Mouse (Mus musculus) embryonic facial prominence, embryonic 12.5 days (tissue): ENCODE data around the gene Edem1. TPM values are rescaled to one million over a fixed set of nuclear protein-coding genes. Genes with fewer than 3 reads are reported as not detected.
A peak's percentile ranks its signal among the peaks of the same experiment; 100 is the strongest.

ENCODE experiments used
- ATAC-seq: fragments of 200-750 bp; cut with Nextera tagmentation; 2 replicates; pipeline ENCODE4 v1.8.0; 2017; ENCODE audit not compliant: insufficient number of reproducible peaks, insufficient read depth, low FRiP score, low TSS enrichment
- H3K27ac ChIP-seq: fragments of 300-500 bp; sonication (generic); 2 replicates; pipeline ENCODE4 v1.5.1; 2016; ENCODE audit warnings: mild to moderate bottlenecking
- H3K27me3 ChIP-seq: fragments of 300-500 bp; sonication (generic); 2 replicates; pipeline ENCODE4 v1.6.1; 2016; ENCODE audit warnings: mild to moderate bottlenecking, moderate library complexity
- H3K36me3 ChIP-seq: fragments of 300-500 bp; sonication (generic); 2 replicates; pipeline ENCODE4 v1.6.1; 2016; ENCODE audit warnings: mild to moderate bottlenecking
- H3K4me1 ChIP-seq: fragments of 300-500 bp; sonication (generic); 2 replicates; pipeline ENCODE4 v1.6.1; 2016
- H3K4me2 ChIP-seq: fragments of 300-500 bp; sonication (generic); replicated peaks from 2 replicates; pipeline ENCODE4 v1.6.1; 2016; ENCODE audit warnings: mild to moderate bottlenecking, moderate library complexity
- H3K4me3 ChIP-seq: fragments of 300-500 bp; sonication (generic); 2 replicates; pipeline ENCODE4 v1.5.1; 2016; ENCODE audit warnings: mild to moderate bottlenecking
- H3K9ac ChIP-seq: fragments of 300-500 bp; sonication (generic); 2 replicates; pipeline ENCODE4 v1.6.1; 2016; ENCODE audit warnings: mild to moderate bottlenecking, moderate library complexity
- H3K9me3 ChIP-seq: fragments of 300-500 bp; sonication (generic); 2 replicates; pipeline ENCODE4 v1.6.1; 2016; ENCODE audit warnings: mild to moderate bottlenecking, moderate library complexity
- WGBS: fragments of 180-500 bp; shearing (Covaris S2); methylation state at CpG from one replicate; pipeline ENCODE4 v1.1.7; 2016; 5-methylcytosine and 5-hydroxymethylcytosine counted together
- polyA plus RNA-seq: library from polyadenylated mRNA; unstranded; fragments of >200 nt; fragmentation: Nextera tagmentation; extraction: Ambion mirVana; gene quantifications from 2 replicates; pipeline ENCODE4 v1.2.1, GENCODE M21; 2016

The Edem1 gene
- polyA plus RNA-seq, 1 experiment from 2014 or later = 26.0 TPM

DNA sequence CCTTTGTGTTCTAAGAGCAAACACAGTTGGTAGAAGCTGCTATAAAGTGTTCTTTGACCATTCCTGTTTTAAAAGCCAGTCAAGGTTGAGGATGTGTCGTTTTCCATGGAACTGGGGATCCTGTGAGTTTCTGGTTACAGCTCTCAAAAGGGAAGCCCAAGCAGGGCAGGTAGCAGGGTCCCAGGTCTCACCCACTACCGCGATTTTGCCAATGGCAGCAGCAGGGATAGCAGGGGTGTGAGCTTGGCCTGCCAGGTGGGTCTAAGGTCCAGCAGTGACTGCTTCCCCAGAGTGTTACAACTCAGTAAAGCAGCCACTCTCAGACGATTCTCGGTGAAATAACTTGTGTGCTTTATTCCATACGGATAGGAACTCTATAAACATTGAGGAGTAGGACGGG is 22.6 kb upstream of the Edem1 start:
- Histone ChIP-seq H3K4me2 (no peak overlapping the region), H3K27me3 (no peaks in the 10 kb centered on the region), H3K4me3 (no peak overlapping the region), H3K36me3 (peaks cover 3% of the 10 kb centered on the region; the same call in 1 of the 2 replicates), H3K9me3 (no peaks in the 10 kb centered on the region), H3K27ac (no peak overlapping the region), H3K9ac (no peak overlapping the region), H3K4me1 (no peaks in the 10 kb centered on the region)
- 87% methylated on average over 7 of the region's 7 CpGs for WGBS
- no peak for ATAC-seq

DNA sequence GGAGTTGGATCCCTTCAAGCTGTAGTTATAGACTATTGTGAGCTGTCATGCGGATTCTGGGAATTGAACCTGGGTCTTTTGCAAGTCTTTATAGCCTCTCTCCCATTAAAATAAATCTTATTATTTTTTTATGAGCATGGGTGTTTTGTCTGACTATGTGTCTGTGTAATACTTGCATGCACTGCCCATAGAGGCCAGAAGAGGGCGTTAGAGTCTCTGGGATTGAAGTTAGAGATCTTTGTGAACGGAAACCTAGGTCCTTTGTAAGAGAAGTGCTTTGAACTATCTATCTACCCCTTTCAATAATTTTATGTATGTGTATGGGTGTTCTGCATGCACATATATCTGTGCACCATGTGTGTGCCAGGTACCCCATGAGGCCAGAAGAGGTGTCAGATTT is 21.0 kb upstream of the Edem1 start:
- Histone ChIP-seq H3K27me3 (no peaks in the 10 kb centered on the region), H3K27ac (no peak overlapping the region), H3K9me3 (no peaks in the 10 kb centered on the region), H3K9ac (no peak overlapping the region), H3K4me1 (no peaks in the 10 kb centered on the region), H3K4me3 (no peak overlapping the region), H3K4me2 (no peak overlapping the region), H3K36me3 (peaks cover 3% of the 10 kb centered on the region; the same call in 1 of the 2 replicates)
- whole genome bisulfite sequencing = 66% methylated on average over 3 of the region's 3 CpGs
- ATAC-seq = no peak

DNA sequence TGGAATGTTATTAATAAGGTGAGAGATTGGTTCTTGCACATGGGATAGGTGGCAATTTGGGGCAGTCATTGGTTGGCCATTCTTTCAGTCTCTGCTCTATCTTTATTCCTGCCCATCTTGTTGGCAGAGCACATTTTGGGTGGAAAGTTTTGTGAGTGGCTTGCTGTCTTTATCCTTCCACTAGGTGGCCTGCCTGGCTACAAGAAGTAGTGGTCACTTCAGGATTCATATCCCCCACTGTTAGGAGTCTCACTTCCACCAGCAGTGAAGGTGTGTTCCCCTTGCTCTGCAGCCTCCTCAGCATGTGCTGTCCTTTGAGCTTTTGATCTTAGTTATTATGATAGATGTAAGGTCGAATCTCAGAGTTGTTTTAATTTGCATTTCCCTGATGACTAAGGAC is 19.7 kb upstream of the Edem1 start:
- Histone ChIP-seq H3K27ac (no peak overlapping the region), H3K27me3 (no peaks in the 10 kb centered on the region), H3K4me2 (no peak overlapping the region), H3K9me3 (no peaks in the 10 kb centered on the region), H3K9ac (no peak overlapping the region), H3K4me1 (no peaks in the 10 kb centered on the region), H3K4me3 (no peak overlapping the region), H3K36me3 (peaks cover 3% of the 10 kb centered on the region; the same call in 1 of the 2 replicates)
- ATAC-seq = no peak
- WGBS = 89% methylated on average over 1 of the region's 1 CpGs

DNA sequence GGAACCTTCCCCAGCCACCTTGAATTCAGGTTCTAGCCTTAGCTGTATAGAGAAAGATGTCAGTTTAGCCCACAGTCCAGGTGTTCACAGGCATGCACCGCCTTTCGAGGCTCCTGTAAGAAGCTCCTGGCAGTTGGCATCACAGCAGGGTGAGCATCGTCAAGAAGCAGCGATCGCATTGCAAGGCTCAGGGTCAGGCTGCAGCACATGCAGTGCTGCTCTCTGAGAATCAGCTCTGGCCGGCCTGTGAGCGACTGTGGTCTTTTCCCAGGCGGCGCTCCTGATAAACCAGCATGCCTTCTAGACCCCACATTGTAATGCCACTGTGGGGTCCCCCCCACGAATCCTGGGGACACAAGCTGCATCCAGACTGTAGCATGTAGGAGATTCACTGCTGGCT is 18.2 kb upstream of the Edem1 start:
- Histone ChIP-seq H3K27ac (no peak overlapping the region), H3K4me2 (no peak overlapping the region), H3K4me3 (no peak overlapping the region), H3K27me3 (no peaks in the 10 kb centered on the region), H3K4me1 (no peaks in the 10 kb centered on the region), H3K9me3 (no peaks in the 10 kb centered on the region), H3K36me3 (peaks cover 8% of the 10 kb centered on the region; the same call in 1 of the 2 replicates), H3K9ac (no peak overlapping the region)
- 74% methylated on average over 10 of the region's 10 CpGs for WGBS
- no peak for ATAC-seq

DNA sequence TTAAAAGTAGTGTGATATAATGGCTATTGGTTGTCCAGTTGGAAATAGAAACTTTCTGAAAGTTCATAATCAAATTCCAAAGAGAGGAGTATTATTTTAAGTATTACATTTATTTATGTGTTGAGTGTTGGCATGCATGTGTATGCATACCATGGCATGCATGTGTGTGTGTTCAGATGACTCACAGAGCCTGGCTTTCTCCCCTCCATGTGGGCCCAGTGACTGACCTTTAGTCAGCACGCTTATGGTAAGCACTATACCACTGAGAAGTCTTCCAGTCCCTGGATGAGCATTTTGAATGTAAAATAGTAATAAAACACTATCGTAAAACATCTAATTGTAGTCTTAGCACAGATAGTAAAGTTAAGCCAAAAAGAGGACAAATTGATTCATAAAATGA is 16.3 kb upstream of the Edem1 start:
- no peak for ATAC-seq
- Histone ChIP-seq H3K27me3 (no peaks in the 10 kb centered on the region), H3K4me3 (no peak overlapping the region), H3K9ac (no peak overlapping the region), H3K9me3 (no peaks in the 10 kb centered on the region), H3K36me3 (peaks cover 10% of the 10 kb centered on the region; the same call in 1 of the 2 replicates), H3K27ac (no peak overlapping the region), H3K4me2 (no peak overlapping the region), H3K4me1 (no peaks in the 10 kb centered on the region)
- WGBS = 89% methylated on average over 2 of the region's 2 CpGs

DNA sequence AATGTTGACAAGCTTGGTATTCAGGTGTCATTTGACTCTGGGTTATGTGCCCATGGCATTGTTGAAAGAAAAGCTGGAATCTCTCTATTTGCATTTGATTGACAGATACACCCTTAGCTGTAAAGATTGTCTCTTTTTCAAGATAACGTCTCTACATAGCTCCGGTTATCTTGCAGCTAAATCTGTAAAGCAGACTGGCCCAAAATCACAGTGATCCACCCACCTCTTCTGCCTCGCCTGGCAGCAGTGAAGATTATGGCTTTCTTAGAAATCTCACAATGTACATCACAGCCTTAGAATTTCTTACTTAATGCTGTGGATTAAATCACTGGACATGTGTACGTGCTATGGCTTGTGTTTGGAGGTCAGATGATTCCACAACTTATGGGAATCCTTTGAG is 10.9 kb upstream of the Edem1 start:
- 77% methylated on average over 4 of the region's 4 CpGs for WGBS
- Histone ChIP-seq H3K9ac (no peak overlapping the region), H3K4me2 (no peak overlapping the region), H3K36me3 (peaks cover 31% of the 10 kb centered on the region), H3K4me1 (no peaks in the 10 kb centered on the region), H3K9me3 (no peaks in the 10 kb centered on the region), H3K4me3 (no peak overlapping the region), H3K27me3 (no peaks in the 10 kb centered on the region), H3K27ac (no peak overlapping the region)
- ATAC-seq = no peak

DNA sequence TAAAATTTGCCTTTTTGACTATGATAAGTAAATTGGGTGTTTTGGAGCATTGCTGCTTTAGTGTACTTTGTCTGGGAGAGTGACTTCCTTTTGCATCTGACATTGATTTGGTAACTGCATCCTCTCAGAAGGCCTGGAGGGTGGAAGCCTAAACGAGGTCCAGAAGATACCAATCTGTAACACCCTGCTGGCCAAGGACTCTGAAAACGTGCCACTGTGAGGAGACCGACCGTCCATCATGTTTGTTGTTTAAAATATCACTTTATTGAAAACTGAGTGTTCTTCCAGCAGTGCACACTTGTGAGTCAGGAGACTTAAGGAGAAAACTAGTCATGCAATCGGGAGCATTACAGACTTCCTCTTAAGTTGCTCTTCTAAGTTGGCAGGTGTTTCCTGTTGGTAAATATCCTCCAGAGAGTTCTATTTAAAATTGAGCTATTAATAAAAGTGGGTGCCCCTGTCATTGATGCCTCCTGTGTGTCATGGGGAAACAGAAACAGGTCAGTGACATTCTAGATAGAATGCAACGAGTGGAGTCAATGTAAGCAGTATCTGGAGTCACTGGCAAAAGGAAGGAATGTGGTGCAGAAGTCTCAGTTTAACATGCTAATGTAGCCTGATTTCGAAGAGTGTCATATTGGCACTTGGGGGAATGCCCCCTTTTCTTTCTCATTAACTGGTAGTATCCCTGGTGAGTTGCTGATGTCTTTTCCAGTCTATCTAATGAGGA is 3.5 kb upstream of the Edem1 start:
- H3K4me2 ChIP-seq = no peak overlapping the region
- H3K4me1 ChIP-seq = peaks cover 6% of the 10 kb centered on the region
- no peak overlapping the region for H3K9ac ChIP-seq
- WGBS = 58% methylated on average over 7 of the region's 7 CpGs
- peaks cover 29% of the 10 kb centered on the region for H3K36me3 ChIP-seq
- H3K27me3 ChIP-seq = no peaks in the 10 kb centered on the region
- H3K4me3 ChIP-seq = no peak overlapping the region
- H3K27ac ChIP-seq = no peak overlapping the region
- no peak for ATAC-seq
- H3K9me3 ChIP-seq = no peaks in the 10 kb centered on the region

DNA sequence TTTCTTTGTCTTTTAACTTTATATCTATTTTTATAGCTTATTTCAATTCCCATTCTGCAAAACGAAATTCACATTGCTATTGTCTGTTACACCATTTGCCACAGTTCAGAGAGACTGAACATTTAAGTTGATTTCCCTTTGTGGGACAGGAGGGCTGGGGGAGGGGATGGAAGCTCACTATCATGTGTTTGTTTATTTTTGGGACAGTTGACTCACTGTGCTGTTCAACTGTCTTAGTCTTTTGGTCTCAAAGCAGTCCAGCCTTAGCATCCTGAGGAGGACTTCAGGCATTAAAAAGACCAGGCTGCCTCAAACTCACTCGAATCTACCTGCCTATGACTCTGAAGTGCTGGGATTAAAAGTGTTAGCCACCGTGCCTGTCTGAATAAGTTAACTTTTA is 2.4 kb upstream of the Edem1 start:
- peaks cover 8% of the 10 kb centered on the region for H3K4me1 ChIP-seq
- H3K27me3 ChIP-seq = no peaks in the 10 kb centered on the region
- H3K4me3 ChIP-seq = no peak overlapping the region
- no peak for ATAC-seq
- H3K36me3 ChIP-seq = peaks cover 20% of the 10 kb centered on the region
- WGBS = 72% methylated on average over 3 of the region's 3 CpGs
- H3K9me3 ChIP-seq = no peaks in the 10 kb centered on the region
- H3K27ac ChIP-seq = no peak overlapping the region
- H3K9ac ChIP-seq = no peak overlapping the region
- no peak overlapping the region for H3K4me2 ChIP-seq

DNA sequence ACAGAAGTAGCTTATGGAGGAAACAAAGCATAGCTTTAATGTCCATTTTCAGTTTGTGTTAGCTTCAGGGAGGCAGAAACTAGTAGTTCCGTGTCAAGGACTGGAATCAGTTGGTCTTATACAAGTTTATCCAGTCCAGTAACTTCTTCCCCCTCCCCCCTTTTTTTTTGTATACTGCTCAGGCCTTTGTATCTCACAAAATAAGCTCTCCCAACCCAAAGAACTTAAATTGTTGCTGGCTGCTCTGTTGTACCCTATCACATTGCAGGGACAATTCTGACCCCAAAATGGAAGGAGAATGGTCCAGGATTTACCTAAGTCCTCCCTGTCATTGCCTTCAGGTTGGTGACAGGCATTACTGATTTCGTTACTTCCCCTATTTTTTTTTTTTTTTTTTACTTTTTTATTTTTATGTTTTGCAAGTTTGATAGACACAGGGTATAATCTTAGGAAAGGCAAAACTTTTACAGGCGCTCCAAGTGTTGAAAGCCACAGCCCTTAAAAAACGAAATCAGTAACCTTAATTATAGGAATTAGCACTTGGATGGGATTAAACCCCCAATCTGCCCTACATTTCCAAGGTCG is 1.0 kb upstream of the Edem1 start:
- Histone ChIP-seq H3K27me3 (no peaks in the 10 kb centered on the region), H3K4me1 (peaks cover 15% of the 10 kb centered on the region), H3K27ac (no peak overlapping the region), H3K4me2 (peak overlapping the region; percentile 87), H3K4me3 (peak overlapping the region; percentile 90), H3K36me3 (peaks cover 12% of the 10 kb centered on the region), H3K9me3 (no peaks in the 10 kb centered on the region), H3K9ac (peak overlapping the region; percentile 21; the same call in 1 of the 2 replicates)
- no peak for ATAC-seq
- 23% methylated on average over 5 of the region's 5 CpGs for WGBS

DNA sequence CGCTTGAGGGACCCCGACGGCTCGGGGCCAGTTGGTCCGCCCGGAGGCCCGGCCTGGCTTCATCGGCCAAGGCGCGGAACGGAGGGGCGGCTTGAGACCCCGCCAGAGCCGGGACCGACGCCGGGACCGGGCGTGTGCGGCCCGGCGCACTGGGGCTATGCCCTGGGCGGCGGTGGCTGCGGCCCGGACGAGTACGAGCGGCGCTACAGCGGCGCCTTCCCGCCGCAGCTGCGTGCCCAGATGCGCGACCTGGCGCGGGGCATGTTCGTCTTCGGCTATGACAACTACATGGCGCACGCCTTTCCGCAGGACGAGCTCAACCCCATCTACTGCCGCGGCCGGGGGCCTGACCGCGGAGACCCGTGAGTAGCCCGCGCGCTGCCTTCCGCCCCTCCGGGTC is 431 bp downstream of the Edem1 start:
- Histone ChIP-seq H3K4me1 (peaks cover 17% of the 10 kb centered on the region), H3K27ac (peak overlapping the region; percentile 81), H3K27me3 (no peaks in the 10 kb centered on the region), H3K4me3 (peak overlapping the region; percentile 90), H3K9me3 (no peaks in the 10 kb centered on the region), H3K9ac (peak overlapping the region; percentile 94), H3K36me3 (no peaks in the 10 kb centered on the region), H3K4me2 (peak overlapping the region; percentile 87)
- WGBS = under 1% methylated on average over 56 of the region's 56 CpGs
- no peak; the same call in 1 of the 2 replicates for ATAC-seq

DNA sequence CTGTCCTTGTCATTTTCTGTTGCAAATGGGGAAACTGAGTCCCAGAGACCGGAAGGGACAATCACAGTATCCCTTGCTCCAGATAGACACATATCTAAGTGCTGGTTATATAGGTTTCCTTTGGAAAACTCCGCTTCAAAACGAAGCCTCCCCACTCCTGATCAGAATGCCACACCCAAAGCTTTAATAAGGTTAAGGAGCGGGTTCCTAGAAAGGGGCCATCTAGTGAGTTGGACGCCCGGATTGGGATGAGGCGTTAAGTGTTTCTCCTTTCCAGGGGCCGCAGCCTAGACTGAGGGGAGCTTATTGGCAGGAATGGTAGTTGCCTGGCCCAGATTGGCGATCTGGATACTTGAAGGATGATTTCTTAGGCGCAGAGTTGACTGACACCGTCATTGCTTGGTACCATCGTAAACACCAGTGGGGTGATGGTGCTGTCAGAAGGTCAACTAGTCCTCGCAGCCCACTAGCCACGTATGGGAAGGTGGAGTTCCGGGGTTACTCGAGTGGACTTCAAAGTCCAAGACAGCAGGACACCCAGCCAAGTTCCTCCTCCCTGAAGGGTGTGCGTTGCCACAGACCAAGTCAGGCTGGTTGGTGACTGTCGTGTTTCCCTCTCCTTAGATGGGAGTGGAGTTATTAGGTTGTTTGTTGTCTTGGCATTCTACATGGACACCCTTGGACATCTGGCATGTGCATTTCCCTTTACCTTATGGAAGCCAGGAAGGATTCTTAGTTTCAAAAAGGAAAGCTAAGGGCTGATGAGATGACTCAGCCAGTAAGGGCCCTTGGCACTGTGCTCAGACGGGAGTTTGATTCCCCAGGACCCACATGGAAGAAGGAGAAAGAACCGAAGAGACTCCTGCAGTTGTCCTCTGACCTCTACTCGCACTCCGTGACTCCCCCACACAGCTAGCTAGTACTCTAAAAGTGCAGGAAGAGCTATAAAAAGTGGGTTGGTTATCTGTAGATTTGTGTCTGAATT is 1.2 kb downstream of the Edem1 start:
- Histone ChIP-seq H3K4me3 (peak overlapping the region; percentile 90), H3K4me1 (peaks cover 18% of the 10 kb centered on the region), H3K9me3 (no peaks in the 10 kb centered on the region), H3K9ac (peak overlapping the region; percentile 94), H3K27me3 (no peaks in the 10 kb centered on the region), H3K36me3 (no peaks in the 10 kb centered on the region), H3K27ac (no peak overlapping the region), H3K4me2 (peak overlapping the region; percentile 87)
- 23% methylated on average over 22 of the region's 22 CpGs for WGBS
- ATAC-seq = no peak
